Mouse (Mus musculus) heart, adult 18-20 months (tissue): ENCODE results near the gene Rbm31y. TPM values are rescaled to one million over a fixed set of nuclear protein-coding genes. Genes with fewer than 3 reads are reported as not detected.
"Not testable (repeated sequence)": the region's sequence is repeated elsewhere in the genome, so short reads cannot be mapped to it uniquely, and the experiment has no call there.

Experiments
- DNase-seq, 2 experiments: peaks; one replicate each; pipeline ENCODE4 v3.0.0; 2021 to 2022; ENCODE audit warnings: mixed read lengths in 1 of 2
- long read RNA-seq, 2 experiments: library from polyadenylated mRNA; stranded (forward); transcript quantifications; one replicate each; pipeline ENCODE4 v2.0.0; 2021
- total RNA-seq, 2 experiments: library from RNA; stranded (reverse); gene quantifications; 2 replicates each; pipeline ENCODE4 v1.2.3; 2021

Gene Rbm31y
- not detected for total RNA-seq
- long read RNA-seq, experiment 1, result 0 reads
- long read RNA-seq, experiment 2, result 0 reads

DNA sequence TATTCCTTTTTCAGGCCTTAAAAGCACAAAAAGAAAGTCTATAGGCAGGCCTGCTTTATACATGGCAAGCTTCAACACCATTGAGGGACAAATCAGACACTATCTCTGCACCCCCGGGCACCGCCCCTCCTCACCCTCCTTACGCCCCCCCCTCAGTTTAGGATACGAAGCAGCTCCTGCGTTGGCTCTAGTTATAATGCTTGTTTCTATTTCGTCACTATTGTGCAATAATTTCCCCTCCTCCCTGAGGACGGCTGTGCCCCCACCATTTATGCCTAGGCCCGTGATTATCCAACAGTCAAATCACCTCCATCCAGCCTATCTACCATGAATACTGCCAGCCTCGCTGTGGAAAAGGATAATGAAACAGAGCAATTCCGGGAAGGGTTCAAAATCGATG lies at the start of gene Rbm31y:
Gene Rbm31y, plus strand, starts transcription at position 301 of the 400 bp plus-strand sequence.
- DNase-seq, result not testable (repeated sequence)
